Mouse (Mus musculus) MEL (cell line): Measurements from ENCODE around the gene Cavin3. TPM values are rescaled to one million over a fixed set of nuclear protein-coding genes. Genes with fewer than 3 reads are reported as not detected.
"Not testable (repeated sequence)": the region's sequence is repeated elsewhere in the genome, so short reads cannot be mapped to it uniquely, and the experiment has no call there.

Experiments used
- DNase-seq: peaks from one replicate; pipeline ENCODE4 v3.0.0; 2011; ENCODE audit warnings: low read depth, low spot score
- H3K27ac ChIP-seq: 2 replicates; pipeline ENCODE4 v1.5.1; 2012; ENCODE audit warnings: low read depth, mild to moderate bottlenecking, control low read depth, low read length, moderate library complexity; ENCODE audit not compliant: control insufficient read depth
- H3K27me3 ChIP-seq, 2 experiments: fragments of 150-350 bp in 1 of 2; sonication (generic) in 1 of 2; 2 replicates each; pipeline ENCODE4 v1.6.1; 2012; ENCODE audit warnings: low read length in 2 of 2, mild to moderate bottlenecking in 2 of 2, improper control_type of control experiment in 1 of 2, moderate library complexity in 1 of 2; ENCODE audit not compliant: insufficient read depth in 2 of 2, control insufficient read depth in 1 of 2
- H3K36me3 ChIP-seq, 2 experiments: 2 replicates each; pipeline ENCODE4 v1.6.1; 2012 to 2014; ENCODE audit warnings: low read length in 2 of 2, improper control_type of control experiment in 1 of 2, inconsistent platforms in 1 of 2, mild to moderate bottlenecking in 1 of 2; ENCODE audit not compliant: insufficient read depth in 2 of 2, control insufficient read depth in 1 of 2
- H3K4me1 ChIP-seq, 2 experiments: fragments of 150-350 bp in 1 of 2; sonication (generic) in 1 of 2; 2 replicates each; pipeline ENCODE4 v1.6.1; 2012; ENCODE audit warnings: low read length in 2 of 2, improper control_type of control experiment in 1 of 2, mild to moderate bottlenecking in 1 of 2; ENCODE audit not compliant: insufficient read depth in 2 of 2, control insufficient read depth in 1 of 2
- H3K4me3 ChIP-seq, 2 experiments: fragments of 150-350 bp in 1 of 2; sonication (generic) in 1 of 2; 2 replicates each; pipeline ENCODE4 v1.5.1; 2012; ENCODE audit warnings: low read depth in 2 of 2, low read length in 2 of 2, mild to moderate bottlenecking in 2 of 2, moderate library complexity in 2 of 2, control low read depth in 1 of 2, improper control_type of control experiment in 1 of 2; ENCODE audit not compliant: control insufficient read depth in 1 of 2, insufficient read depth in 1 of 2
- H3K79me2 ChIP-seq: 2 replicates; pipeline ENCODE4 v1.6.1; 2012; ENCODE audit warnings: mild to moderate bottlenecking, low read length, moderate library complexity; ENCODE audit not compliant: control insufficient read depth, poor library complexity, insufficient read depth
- H3K9ac ChIP-seq: 2 replicates; pipeline ENCODE4 v1.6.1; 2012; ENCODE audit warnings: low read depth, mild to moderate bottlenecking, control low read depth, low read length, moderate library complexity; ENCODE audit not compliant: control insufficient read depth, poor library complexity, severe bottlenecking
- H3K9me3 ChIP-seq: fragments of 150-350 bp; sonication (generic); replicated peaks from 2 replicates; pipeline ENCODE4 v1.6.1; 2012; ENCODE audit warnings: mild to moderate bottlenecking, low read length, improper control_type of control experiment, moderate library complexity; ENCODE audit not compliant: insufficient read depth
- BHLHE40 ChIP-seq: IDR thresholded peaks from 2 replicates; pipeline ENCODE4 v1.6.1; 2012; ENCODE audit warnings: low read depth, mild to moderate bottlenecking, inconsistent platforms, low read length, improper control_type of control experiment, borderline replicate concordance
- CHD2 ChIP-seq: IDR thresholded peaks from 2 replicates; pipeline ENCODE4 v1.6.1; 2011; ENCODE audit warnings: low read length, improper control_type of control experiment
- CTCF ChIP-seq, 3 experiments: IDR thresholded peaks in 2 of 3; conservative IDR thresholded peaks in 1 of 3; 2 replicates each; pipeline ENCODE4 v1.5.1; 2011 to 2012; ENCODE audit warnings: low read length in 3 of 3, low read depth in 2 of 3, mild to moderate bottlenecking in 2 of 3, improper control_type of control experiment in 1 of 3, inconsistent platforms in 1 of 3, mixed read lengths in 1 of 3, moderate library complexity in 1 of 3; ENCODE audit not compliant: control insufficient read depth in 1 of 3, insufficient read depth in 1 of 3, poor library complexity in 1 of 3, severe bottlenecking in 1 of 3
- E2F4 ChIP-seq: IDR thresholded peaks from 2 replicates; pipeline ENCODE4 v1.6.1; 2011; ENCODE audit warnings: low read depth, low read length, improper control_type of control experiment, borderline replicate concordance
- ETS1 ChIP-seq: IDR thresholded peaks from 2 replicates; pipeline ENCODE4 v1.6.1; 2012; ENCODE audit warnings: low read depth, mild to moderate bottlenecking, inconsistent platforms, low read length, improper control_type of control experiment, moderate library complexity
- GABPA ChIP-seq: IDR thresholded peaks from 2 replicates; pipeline ENCODE4 v1.6.1; 2012; ENCODE audit warnings: low read depth, mild to moderate bottlenecking, inconsistent platforms, low read length, improper control_type of control experiment, moderate library complexity
- HCFC1 ChIP-seq: IDR thresholded peaks from 2 replicates; pipeline ENCODE4 v1.6.1; 2012; ENCODE audit warnings: low read depth, mild to moderate bottlenecking, inconsistent platforms, low read length, improper control_type of control experiment, moderate library complexity
- KAT2A ChIP-seq: conservative IDR thresholded peaks from 2 replicates; pipeline ENCODE4 v1.6.1; 2012; ENCODE audit warnings: low read depth, low read length, improper control_type of control experiment, inconsistent platforms
- MAFK ChIP-seq: IDR thresholded peaks from 2 replicates; pipeline ENCODE4 v1.6.1; 2011; ENCODE audit warnings: low read depth, mild to moderate bottlenecking, low read length, improper control_type of control experiment, borderline replicate concordance
- MAX ChIP-seq: IDR thresholded peaks from 2 replicates; pipeline ENCODE4 v1.6.1; 2011; ENCODE audit warnings: low read length, improper control_type of control experiment
- MAZ ChIP-seq: IDR thresholded peaks from 2 replicates; pipeline ENCODE4 v1.6.1; 2012; ENCODE audit warnings: low read depth, mild to moderate bottlenecking, inconsistent platforms, low read length, improper control_type of control experiment
- MYB ChIP-seq: IDR thresholded peaks from 2 replicates; pipeline ENCODE4 v1.6.1; 2011; ENCODE audit warnings: mild to moderate bottlenecking, low read depth, low read length, improper control_type of control experiment
- MYC ChIP-seq: IDR thresholded peaks from 2 replicates; pipeline ENCODE4 v1.6.1; 2011; ENCODE audit warnings: low read depth, mild to moderate bottlenecking, low read length, improper control_type of control experiment, moderate library complexity
- NRF1 ChIP-seq: IDR thresholded peaks from 2 replicates; pipeline ENCODE4 v1.6.1; 2014; ENCODE audit warnings: low read depth, mild to moderate bottlenecking, inconsistent platforms, low read length, improper control_type of control experiment, moderate library complexity; ENCODE audit not compliant: poor library complexity, insufficient read depth, severe bottlenecking
- POLR2A ChIP-seq, 2 experiments: IDR thresholded peaks; 2 replicates each; pipeline ENCODE4 v1.6.1; 2011 to 2012; ENCODE audit warnings: low read length in 2 of 2, mild to moderate bottlenecking in 2 of 2, control low read depth in 1 of 2, improper control_type of control experiment in 1 of 2, low read depth in 1 of 2, moderate library complexity in 1 of 2; ENCODE audit not compliant: control insufficient read depth in 1 of 2, insufficient read depth in 1 of 2, poor library complexity in 1 of 2
- POLR2AphosphoS2 ChIP-seq: IDR thresholded peaks from 2 replicates; pipeline ENCODE4 v1.6.1; 2011; ENCODE audit warnings: low read length, improper control_type of control experiment
- POLR2AphosphoS5 ChIP-seq: IDR thresholded peaks from 2 replicates; pipeline ENCODE4 v1.6.1; 2012; ENCODE audit warnings: low read depth, borderline replicate concordance, mild to moderate bottlenecking, inconsistent platforms, low read length, moderate library complexity, mixed read lengths
- SIN3A ChIP-seq: IDR thresholded peaks from 2 replicates; pipeline ENCODE4 v1.6.1; 2012; ENCODE audit warnings: low read length, improper control_type of control experiment, inconsistent platforms
- SMC3 ChIP-seq: IDR thresholded peaks from 2 replicates; pipeline ENCODE4 v1.6.1; 2011; ENCODE audit warnings: low read depth, low read length, improper control_type of control experiment
- TBP ChIP-seq: IDR thresholded peaks from 2 replicates; pipeline ENCODE4 v1.8.0; 2011; ENCODE audit warnings: low read depth, low read length, improper control_type of control experiment
- TCF12 ChIP-seq: IDR thresholded peaks from 2 replicates; pipeline ENCODE4 v1.6.1; 2014; ENCODE audit warnings: low read depth, mild to moderate bottlenecking, inconsistent platforms, low read length, improper control_type of control experiment, moderate library complexity
- UBTF ChIP-seq: IDR thresholded peaks from 2 replicates; pipeline ENCODE4 v1.6.1; 2012; ENCODE audit warnings: low read depth, mild to moderate bottlenecking, inconsistent platforms, low read length, improper control_type of control experiment, moderate library complexity, borderline replicate concordance; ENCODE audit not compliant: insufficient read depth
- USF2 ChIP-seq, 2 experiments: IDR thresholded peaks; 2 replicates each; pipeline ENCODE4 v1.6.1; 2011 to 2012; ENCODE audit warnings: improper control_type of control experiment in 2 of 2, low read length in 2 of 2, borderline replicate concordance in 1 of 2, inconsistent platforms in 1 of 2, low read depth in 1 of 2, mild to moderate bottlenecking in 1 of 2; ENCODE audit not compliant: insufficient read depth in 1 of 2
- ZC3H11A ChIP-seq: IDR thresholded peaks from 2 replicates; pipeline ENCODE4 v1.6.1; 2012; ENCODE audit warnings: low read depth, mild to moderate bottlenecking, inconsistent platforms, low read length, improper control_type of control experiment
- ZKSCAN1 ChIP-seq: IDR thresholded peaks from 2 replicates; pipeline ENCODE4 v1.6.1; 2012; ENCODE audit warnings: low read depth, mild to moderate bottlenecking, inconsistent platforms, low read length, improper control_type of control experiment, moderate library complexity
- ZNF384 ChIP-seq: IDR thresholded peaks from 2 replicates; pipeline ENCODE4 v1.6.1; 2012; ENCODE audit warnings: low read depth, mild to moderate bottlenecking, inconsistent platforms, low read length, improper control_type of control experiment
- polyA plus RNA-seq, 2 experiments: library from polyadenylated mRNA; stranded (reverse) in 1 of 2; unstranded in 1 of 2; fragments of >175 nt in 1 of 2; fragments of >200 nt in 1 of 2; gene quantifications; 2 replicates each; pipeline versions ENCODE4 v1.2.1 to v1.2.4; 2012; ENCODE audit warnings: low replicate concordance in 2 of 2, low read depth in 1 of 2; ENCODE audit not compliant: insufficient read length in 2 of 2, insufficient read depth in 1 of 2, missing spikeins in 1 of 2
- total RNA-seq: library from RNA; depleted of rRNA; stranded (reverse); fragments of 300-350 nt; gene quantifications from 2 replicates; pipeline ENCODE4 v1.2.3, GENCODE M21; 2012

Cavin3 gene
- total and polyA plus RNA-seq, 3 experiments = not detected

GRCm38 (mm10) chr7:105453345-105453744 is 28.8 kb downstream of the Cavin3 start:
- H3K27ac ChIP-seq, H3K4me3 ChIP-seq, H3K9ac ChIP-seq, H3K36me3 ChIP-seq, H3K4me1 ChIP-seq, H3K9me3 ChIP-seq, H3K27me3 ChIP-seq, DNase-seq, H3K79me2 ChIP-seq: not testable (repeated sequence)

GRCm38 (mm10) chr7:105445076-105445475 is 37.0 kb downstream of the Cavin3 start:
- no peak for DNase-seq
- Histone ChIP-seq H3K36me3 (no peaks in the 10 kb centered on the region), H3K9me3 (no peaks in the 10 kb centered on the region), H3K27me3 (no peaks in the 10 kb centered on the region; a peak in 1 of 4 replicates), H3K9ac (no peak overlapping the region), H3K27ac (no peak overlapping the region), H3K4me1 (no peaks in the 10 kb centered on the region), H3K4me3 (no peak overlapping the region), H3K79me2 (no peaks in the 10 kb centered on the region)
- TF ChIP-seq ZC3H11A (no peak), MYB (no peak), SIN3A (no peak), CTCF (IDR thresholded peaks at IDR 0.05 in 2 of 3, conservative IDR thresholded peaks at IDR 0.05 in 1 of 3; ENCODE audit: control insufficient read depth in 1 of 3, insufficient read depth in 1 of 3, low read depth in 2 of 3, low read length in 3 of 3, poor library complexity in 1 of 3, severe bottlenecking in 1 of 3) (no peak), KAT2A (no peak), TCF12 (no peak), POLR2A (IDR thresholded peaks at IDR 0.05; ENCODE audit: control insufficient read depth in 1 of 2, insufficient read depth in 1 of 2, low read depth in 1 of 2, low read length in 2 of 2, poor library complexity in 1 of 2) (no peak), TBP (no peak), MAX (no peak), HCFC1 (no peak), ZNF384 (no peak), ETS1 (no peak), POLR2AphosphoS2 (no peak), E2F4 (no peak), MAFK (no peak), UBTF (no peak), NRF1 (no peak), MYC (no peak)

GRCm38 (mm10) chr7:105441426-105441825 is 40.7 kb downstream of the Cavin3 start:
- Histone ChIP-seq H3K27me3 (no peaks in the 10 kb centered on the region), H3K4me3 (no peak overlapping the region)
- TF ChIP-seq BHLHE40 = no peak
- no peak for TF ChIP-seq KAT2A
- no peak for TF ChIP-seq SMC3
- TF ChIP-seq ZKSCAN1 = no peak
- TF ChIP-seq E2F4 = no peak
- TF ChIP-seq MAZ = no peak
- TF ChIP-seq GABPA = no peak
- TF ChIP-seq CTCF (IDR thresholded peaks at IDR 0.05 in 2 of 3, conservative IDR thresholded peaks at IDR 0.05 in 1 of 3; ENCODE audit: control insufficient read depth in 1 of 3, insufficient read depth in 1 of 3, low read depth in 2 of 3, low read length in 3 of 3, poor library complexity in 1 of 3, severe bottlenecking in 1 of 3) = no peak
- TF ChIP-seq POLR2A (IDR thresholded peaks at IDR 0.05; ENCODE audit: control insufficient read depth in 1 of 2, insufficient read depth in 1 of 2, low read depth in 1 of 2, low read length in 2 of 2, poor library complexity in 1 of 2) = no peak
- TF ChIP-seq ETS1 = no peak
- TF ChIP-seq MYB = no peak
- no peak for TF ChIP-seq USF2 (IDR thresholded peaks at IDR 0.05; ENCODE audit: borderline replicate concordance in 1 of 2, insufficient read depth in 1 of 2, low read depth in 1 of 2, low read length in 2 of 2)
- TF ChIP-seq TCF12 = no peak
- TF ChIP-seq ZC3H11A = no peak
- no peak for TF ChIP-seq SIN3A
- TF ChIP-seq POLR2AphosphoS5 = no peak
- no peak for TF ChIP-seq NRF1
- no peak for TF ChIP-seq CHD2
- TF ChIP-seq, all 39 proteins: peak for 0
- Histone ChIP-seq H3K9ac (no peak overlapping the region), H3K9me3 (no peaks in the 10 kb centered on the region), H3K4me1 (no peaks in the 10 kb centered on the region), H3K79me2 (no peaks in the 10 kb centered on the region), H3K36me3 (no peaks in the 10 kb centered on the region), H3K27ac (no peak overlapping the region)
- DNase-seq = no peak
